ENCODE assay signal across 17 mouse cellular contexts in genomic region chr10:79880721-79881120, GRCm38 (mm10). TPM values are rescaled to one million over a fixed set of nuclear protein-coding genes. Genes with fewer than 3 reads are reported as not detected.
DNase-seq lines count a peak whose midpoint lies in the region; ATAC-seq and TF ChIP-seq lines count a peak whose summit lies in the region.
"Had no signal": no experiment of that assay in that cellular context is flagged by ENCODE, and none has a peak within 500 bp of the region (broad histone marks: within the 10 kb centered on the region; RNA-seq: fewer than 3 reads in every experiment).

No protein-coding gene starts in this region.

- intact Hi-C loops in left cerebral cortex, postnatal 10 days (cut with DNase I): no loop called here

- no peak overlapping the region for H3K4me3 ChIP-seq in lung, embryonic 15.5 days
- no peak overlapping the region for H3K4me3 ChIP-seq in lung, postnatal 0 days (ENCODE audit: low read depth, low read length)
- no peak overlapping the region for H3K4me3 ChIP-seq in intestine, embryonic 16.5 days (ENCODE audit: low read length)
- H3K4me3 ChIP-seq in stomach, embryonic 16.5 days (replicated peaks; ENCODE audit: low read length): 0 out of 2 replicates have a peak overlapping the region, but pooled peaks have one; percentile 7
- H3K4me3 ChIP-seq: midbrain, embryonic 13.5 days; neural tube, embryonic 13.5 days had no signal

- no peak overlapping the region for H3K27ac ChIP-seq in lung, embryonic 15.5 days
- H3K27ac ChIP-seq in lung, postnatal 0 days (ENCODE audit: low read length): no peak overlapping the region
- H3K27ac ChIP-seq in intestine, embryonic 16.5 days (ENCODE audit: low read length): no peak overlapping the region
- no peak overlapping the region for H3K27ac ChIP-seq in stomach, embryonic 16.5 days (ENCODE audit: low read length)
- H3K27ac ChIP-seq: midbrain, embryonic 13.5 days; neural tube, embryonic 13.5 days had no signal

- 12% methylated on average over 9 of the region's 9 CpGs for WGBS in lung, embryonic 15.5 days
- 22% methylated on average over 9 of the region's 9 CpGs for WGBS in lung, postnatal 0 days
- 14% methylated on average over 9 of the region's 9 CpGs for whole genome bisulfite sequencing in intestine, embryonic 16.5 days
- 14% methylated on average over 9 of the region's 9 CpGs for WGBS in stomach, embryonic 16.5 days

- H3K4me1 ChIP-seq in lung, embryonic 15.5 days: peaks cover 31% of the 10 kb centered on the region
- 0 out of 2 replicates have a peak, but pooled peaks cover 4% of the 10 kb centered on the region for H3K4me1 ChIP-seq in lung, postnatal 0 days (ENCODE audit: insufficient read depth, low read depth, low read length)
- H3K4me1 ChIP-seq in intestine, embryonic 16.5 days (ENCODE audit: control insufficient read depth, insufficient read depth, low read length): peaks cover 28% of the 10 kb centered on the region
- no peaks in the 10 kb centered on the region for H3K4me1 ChIP-seq in stomach, embryonic 16.5 days (ENCODE audit: control insufficient read depth, insufficient read depth, low read length)

- no peaks in the 10 kb centered on the region for H3K36me3 ChIP-seq in lung, embryonic 15.5 days
- H3K36me3 ChIP-seq in lung, postnatal 0 days (ENCODE audit: insufficient read depth, low read length): no peaks in the 10 kb centered on the region
- no peaks in the 10 kb centered on the region for H3K36me3 ChIP-seq in intestine, embryonic 16.5 days (ENCODE audit: control insufficient read depth, insufficient read depth, low read length)
- no peaks in the 10 kb centered on the region for H3K36me3 ChIP-seq in stomach, embryonic 16.5 days (ENCODE audit: control insufficient read depth, insufficient read depth, low read length)
- H3K36me3 ChIP-seq: midbrain, embryonic 13.5 days; neural tube, embryonic 13.5 days had no signal

- no peak overlapping the region; the same call in 1 of the 2 replicates for H3K9ac ChIP-seq in lung, embryonic 15.5 days
- H3K9ac ChIP-seq in lung, postnatal 0 days (replicated peaks; ENCODE audit: low read depth): no peak overlapping the region
- 0 out of 2 replicates have a peak overlapping the region, but pooled peaks have one; percentile 2 for H3K9ac ChIP-seq in intestine, embryonic 16.5 days (ENCODE audit: low read depth, low read length)
- no peak overlapping the region for H3K9ac ChIP-seq in stomach, embryonic 16.5 days (ENCODE audit: low read length)
- H3K9ac ChIP-seq: midbrain, embryonic 13.5 days; neural tube, embryonic 13.5 days had no signal

- no peak for ATAC-seq in lung, embryonic 15.5 days (ENCODE audit: borderline replicate concordance, extremely low read depth, low FRiP score, low TSS enrichment)
- no peak for ATAC-seq in lung, postnatal 0 days
- 0 out of 2 replicates have a peak, but pooled peaks have one; percentile 31 for ATAC-seq in intestine, embryonic 16.5 days
- no peak for ATAC-seq in stomach, embryonic 16.5 days (ENCODE audit: insufficient read depth, low FRiP score)
- ATAC-seq: midbrain, embryonic 13.5 days; Patski had no signal

- no peak for TF ChIP-seq CTCF in lung, postnatal 0 days (IDR thresholded peaks at IDR 0.05)

- no peak for TF ChIP-seq EP300 in lung, postnatal 0 days (IDR thresholded peaks at IDR 0.05)

- peaks cover 25% of the 10 kb centered on the region for H3K27me3 ChIP-seq in lung, embryonic 15.5 days
- H3K27me3 ChIP-seq in lung, postnatal 0 days (replicated peaks; ENCODE audit: insufficient read depth, low read length): no peaks in the 10 kb centered on the region
- H3K27me3 ChIP-seq in intestine, embryonic 16.5 days (replicated peaks; ENCODE audit: control insufficient read depth, insufficient read depth, low read length): 0 out of 2 replicates have a peak, but pooled peaks cover 3% of the 10 kb centered on the region
- H3K27me3 ChIP-seq in stomach, embryonic 16.5 days (ENCODE audit: control insufficient read depth, insufficient read depth, low read length): no peaks in the 10 kb centered on the region
- H3K27me3 ChIP-seq: Patski had no signal

- DNase-seq in embryo, embryonic 11 days: peak; percentile 26
- DNase-seq in embryo, embryonic 10.5 days (ENCODE audit: low spot score): no peak
- no peak for DNase-seq in lung, postnatal 0 days (ENCODE audit: low spot score)
- DNase-seq in cerebellum, postnatal 36 days: no peak
- no peak for DNase-seq in left cerebral cortex, postnatal 10 days (ENCODE audit: extremely low spot score in 1 of 2, low spot score in 2 of 2)
- DNase-seq: adrenal gland, postnatal 36 days; cerebellum, adult 9-10 months; gastrocnemius, postnatal 14 days had no signal

- no peaks in the 10 kb centered on the region for H3K9me3 ChIP-seq in lung, embryonic 15.5 days
- H3K9me3 ChIP-seq in lung, postnatal 0 days (ENCODE audit: low read length): no peaks in the 10 kb centered on the region
- H3K9me3 ChIP-seq in intestine, embryonic 16.5 days (ENCODE audit: control insufficient read depth, low read length): no peaks in the 10 kb centered on the region
- no peaks in the 10 kb centered on the region for H3K9me3 ChIP-seq in stomach, embryonic 16.5 days (replicated peaks; ENCODE audit: control insufficient read depth, low read length)
- H3K9me3 ChIP-seq: midbrain, embryonic 13.5 days; neural tube, embryonic 13.5 days had no signal

- 0 out of 2 replicates have a peak overlapping the region, but pooled peaks have one; percentile 25 for H3K4me2 ChIP-seq in lung, embryonic 15.5 days
- H3K4me2 ChIP-seq in lung, postnatal 0 days (replicated peaks; ENCODE audit: low read depth, low read length): no peak overlapping the region
- H3K4me2 ChIP-seq in intestine, embryonic 16.5 days (ENCODE audit: low read depth, low read length): no peak overlapping the region
- H3K4me2 ChIP-seq in stomach, embryonic 16.5 days (ENCODE audit: low read depth, low read length): peak overlapping the region; percentile 31; the same call in 1 of the 2 replicates
- H3K4me2 ChIP-seq: midbrain, embryonic 13.5 days; neural tube, embryonic 13.5 days had no signal

RNA-seq across cellular contexts. Expression of gene Elane, which starts 5.3 kb away (rescaled TPM):
- 0.25 and 0.72 TPM in 2 replicates for polyA plus RNA-seq in lung, embryonic 15.5 days (2015; fragmentation: Nextera tagmentation; extraction: Ambion mirVana)
- 0.92 TPM in 1 of 2 replicates, not detected in the other for polyA plus RNA-seq in lung, postnatal 0 days (2015; fragmentation: Nextera tagmentation; extraction: Ambion mirVana)
- 0.42 and 2.4 TPM in 2 replicates for polyA plus RNA-seq in intestine, embryonic 16.5 days (2015; fragmentation: Nextera tagmentation; extraction: Ambion mirVana)
- polyA plus RNA-seq in stomach, embryonic 16.5 days (2015; fragmentation: Nextera tagmentation; extraction: Ambion mirVana): 6.3 and 9.8 TPM in 2 replicates
- not detected for total RNA-seq in left cerebral cortex, postnatal 10 days (2021)
- total RNA-seq: gastrocnemius, postnatal 14 days had no signal
- polyA plus RNA-seq: large intestine, adult 2 months; midbrain, embryonic 13.5 days; Patski had no signal

RNA-seq across cellular contexts. Expression of gene Plppr3, which starts 6.3 kb away (rescaled TPM):
- 29.1 and 32.4 TPM in 2 replicates for polyA plus RNA-seq in lung, embryonic 15.5 days (2015; fragmentation: Nextera tagmentation; extraction: Ambion mirVana)
- polyA plus RNA-seq in lung, postnatal 0 days (2015; fragmentation: Nextera tagmentation; extraction: Ambion mirVana): 3.9 and 4.8 TPM in 2 replicates
- polyA plus RNA-seq in intestine, embryonic 16.5 days (2015; fragmentation: Nextera tagmentation; extraction: Ambion mirVana): 25.5 and 28.2 TPM in 2 replicates
- polyA plus RNA-seq in stomach, embryonic 16.5 days (2015; fragmentation: Nextera tagmentation; extraction: Ambion mirVana): 28.7 and 29.1 TPM in 2 replicates
- total RNA-seq in left cerebral cortex, postnatal 10 days (2021): 100 to 1,000 TPM; 135 to 142 TPM

RNA-seq across cellular contexts. Expression of gene Prtn3, which starts 6.4 kb away (rescaled TPM):
- 3.7 and 3.8 TPM in 2 replicates for polyA plus RNA-seq in lung, embryonic 15.5 days (2015; fragmentation: Nextera tagmentation; extraction: Ambion mirVana)
- 2.2 and 2.4 TPM in 2 replicates for polyA plus RNA-seq in lung, postnatal 0 days (2015; fragmentation: Nextera tagmentation; extraction: Ambion mirVana)
- polyA plus RNA-seq in intestine, embryonic 16.5 days (2015; fragmentation: Nextera tagmentation; extraction: Ambion mirVana): 2.7 and 2.8 TPM in 2 replicates
- 4.1 and 7.2 TPM in 2 replicates for polyA plus RNA-seq in stomach, embryonic 16.5 days (2015; fragmentation: Nextera tagmentation; extraction: Ambion mirVana)
- 1 to 10 TPM; 4.5 to 5.2 TPM for total RNA-seq in left cerebral cortex, postnatal 10 days (2021)
- total RNA-seq: gastrocnemius, postnatal 14 days had no signal

RNA-seq across cellular contexts. Expression of gene Cfd, which starts 9.9 kb away (rescaled TPM):
- polyA plus RNA-seq in lung, embryonic 15.5 days (2015; fragmentation: Nextera tagmentation; extraction: Ambion mirVana): not detected in 2 replicates
- not detected in 2 replicates for polyA plus RNA-seq in lung, postnatal 0 days (2015; fragmentation: Nextera tagmentation; extraction: Ambion mirVana)
- polyA plus RNA-seq in intestine, embryonic 16.5 days (2015; fragmentation: Nextera tagmentation; extraction: Ambion mirVana): not detected in 2 replicates
- not detected in 2 replicates for polyA plus RNA-seq in stomach, embryonic 16.5 days (2015; fragmentation: Nextera tagmentation; extraction: Ambion mirVana)
- not detected for total RNA-seq in left cerebral cortex, postnatal 10 days (2021)
- total RNA-seq: hematopoietic stem cell, adult 5-6 weeks had no signal
- polyA plus RNA-seq: limb, embryonic 11.5 days; midbrain, embryonic 13.5 days; neural tube, embryonic 13.5 days; Patski had no signal

RNA-seq across cellular contexts. Expression of gene Ptbp1, which starts 26.5 kb away (rescaled TPM):
- 367 and 368 TPM in 2 replicates for polyA plus RNA-seq in lung, embryonic 15.5 days (2015; fragmentation: Nextera tagmentation; extraction: Ambion mirVana)
- 107 and 109 TPM in 2 replicates for polyA plus RNA-seq in lung, postnatal 0 days (2015; fragmentation: Nextera tagmentation; extraction: Ambion mirVana)
- 295 and 302 TPM in 2 replicates for polyA plus RNA-seq in intestine, embryonic 16.5 days (2015; fragmentation: Nextera tagmentation; extraction: Ambion mirVana)
- polyA plus RNA-seq in stomach, embryonic 16.5 days (2015; fragmentation: Nextera tagmentation; extraction: Ambion mirVana): 268 and 308 TPM in 2 replicates
- total RNA-seq in left cerebral cortex, postnatal 10 days (2021): 10 to 100 TPM; 58.2 to 62.2 TPM

Comparison
In these comparisons a context has a peak if more than half of its experiments do, and no peak if none do; other contexts are left out.
1. H3K4me2 ChIP-seq: peak in lung, embryonic 15.5 days (single experiment) and stomach, embryonic 16.5 days (single experiment); none in lung, postnatal 0 days (single experiment) and intestine, embryonic 16.5 days (single experiment).